Comparison of ENCODE assay signal across 8 mouse cellular contexts in the genomic region with DNA sequence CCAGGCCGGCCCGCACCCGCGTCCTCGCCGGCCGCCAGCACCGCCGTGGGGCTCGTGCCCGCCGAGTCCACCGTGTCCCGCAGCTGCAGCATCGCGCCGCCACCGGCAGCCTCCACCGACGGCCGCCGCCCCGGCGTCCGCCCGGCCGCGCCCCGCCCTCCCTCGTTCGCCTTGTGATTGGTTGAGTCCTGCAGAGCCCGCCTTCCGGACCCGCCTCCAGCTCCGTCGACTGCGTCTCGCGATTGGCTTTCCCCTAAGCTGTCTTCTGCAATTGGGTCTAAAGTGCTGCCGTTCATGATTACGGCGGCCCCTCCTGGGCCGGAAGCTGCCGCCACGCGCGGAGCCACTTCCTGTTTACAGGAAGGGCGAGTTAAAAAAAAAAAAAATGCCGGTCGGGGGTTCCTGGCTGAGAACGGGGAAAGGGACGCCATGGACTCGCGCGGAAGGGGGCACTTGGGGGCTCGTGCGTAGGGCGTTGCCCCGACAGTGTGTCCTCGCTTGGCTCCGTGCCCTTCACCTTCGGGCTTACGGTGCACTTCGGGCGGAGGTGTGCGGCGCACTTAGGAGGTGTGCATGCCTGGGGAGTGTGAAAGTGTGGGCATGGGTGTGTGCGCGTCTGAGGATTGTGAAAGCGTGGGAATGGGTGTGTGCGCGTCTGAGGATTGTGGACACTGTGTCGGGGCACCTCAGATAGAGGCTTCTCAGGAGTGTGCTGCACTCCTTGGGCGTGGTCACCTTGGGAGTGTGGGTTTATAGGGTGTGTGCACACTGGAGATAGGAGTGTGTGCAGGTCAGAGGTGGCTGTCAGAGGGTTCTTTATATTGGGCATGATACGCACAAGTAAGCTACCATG. TPM values are rescaled to one million over a fixed set of nuclear protein-coding genes. Genes with fewer than 3 reads are reported as not detected.
DNase-seq lines count a peak whose midpoint lies in the region; ATAC-seq and TF ChIP-seq lines count a peak whose summit lies in the region.

A gene (minus strand): TSS at position 129 of the 853 bp plus-strand sequence.

- DNase-seq in MEL (ENCODE audit: low read depth, low spot score) = peak; percentile 97
- peak; percentile 97 to 98 for DNase-seq in cerebellum, adult 2 months
- peak; percentile 97 for DNase-seq in forebrain, postnatal 0 days
- DNase-seq in heart, postnatal 4 days = peak; percentile 99
- peak; percentile 96 to 97 for DNase-seq in layer of hippocampus, adult 8-10 months (ENCODE audit: low spot score in 2 of 2)
- DNase-seq in ovary, adult 18-20 months (ENCODE audit: low spot score) = peak; percentile 94
- DNase-seq in thymus, postnatal 0 days (ENCODE audit: low spot score) = peak; percentile 97

- peaks cover 0 to 4% of the 10 kb centered on the region in 2 experiments; a peak in 2 of 4 replicates for H3K4me1 ChIP-seq in MEL (ENCODE audit: control insufficient read depth in 1 of 2, insufficient read depth in 2 of 2, low read length in 2 of 2)
- H3K4me1 ChIP-seq in cerebellum, adult 2 months (ENCODE audit: control insufficient read depth, insufficient read depth, low read length) = peaks cover 29% of the 10 kb centered on the region
- peaks cover 14% of the 10 kb centered on the region; the same call in 1 of the 2 replicates for H3K4me1 ChIP-seq in forebrain, postnatal 0 days (ENCODE audit: insufficient read depth)
- peaks cover 18% of the 10 kb centered on the region for H3K4me1 ChIP-seq in lung, embryonic 15.5 days

- peak; percentile 39 to 91; a peak in 3 of 4 replicates for TF ChIP-seq POLR2A in MEL (IDR thresholded peaks at IDR 0.05; ENCODE audit: control insufficient read depth in 1 of 2, insufficient read depth in 1 of 2, low read depth in 1 of 2, low read length in 2 of 2, poor library complexity in 1 of 2)
- TF ChIP-seq POLR2A in cerebellum, adult 2 months (IDR thresholded peaks at IDR 0.05; ENCODE audit: borderline replicate concordance, insufficient read depth, low read length) = peak; percentile 58

- no peak for TF ChIP-seq CTCF in MEL (IDR thresholded peaks at IDR 0.05 in 2 of 3, conservative IDR thresholded peaks at IDR 0.05 in 1 of 3; ENCODE audit: control insufficient read depth in 1 of 3, insufficient read depth in 1 of 3, low read depth in 2 of 3, low read length in 3 of 3, poor library complexity in 1 of 3, severe bottlenecking in 1 of 3)
- TF ChIP-seq CTCF in cerebellum, adult 2 months (IDR thresholded peaks at IDR 0.05; ENCODE audit: borderline replicate concordance, insufficient read depth, low read depth, low read length) = no peak
- TF ChIP-seq CTCF in forebrain, postnatal 0 days (IDR thresholded peaks at IDR 0.05; ENCODE audit: low read depth) = no peak

- TF ChIP-seq RAD21 in MEL (IDR thresholded peaks at IDR 0.05; ENCODE audit: low read depth, low read length) = no peak

- peak within 1 kb of the TSS; percentile 88 for H3K9ac ChIP-seq in MEL (ENCODE audit: control insufficient read depth, low read depth, low read length, poor library complexity, severe bottlenecking)
- H3K9ac ChIP-seq in forebrain, postnatal 0 days = peak within 1 kb of the TSS; percentile 66
- H3K9ac ChIP-seq in lung, embryonic 15.5 days = peak within 1 kb of the TSS; percentile 80

- H3K4me3 ChIP-seq in MEL (ENCODE audit: control insufficient read depth in 1 of 2, insufficient read depth in 1 of 2, low read depth in 2 of 2, low read length in 2 of 2) = peak within 1 kb of the TSS; percentile 86 to 91
- H3K4me3 ChIP-seq in cerebellum, adult 2 months (replicated peaks; ENCODE audit: insufficient read depth, low read depth, low read length) = peak within 1 kb of the TSS; percentile 98
- peak within 1 kb of the TSS; percentile 91 for H3K4me3 ChIP-seq in forebrain, postnatal 0 days (ENCODE audit: low read depth, low read length)
- H3K4me3 ChIP-seq in lung, embryonic 15.5 days = peak within 1 kb of the TSS; percentile 98

- peaks cover 3% of the 10 kb centered on the region for H3K79me2 ChIP-seq in MEL (ENCODE audit: control insufficient read depth, insufficient read depth, low read length, poor library complexity)

- H3K36me3 ChIP-seq in MEL (ENCODE audit: control insufficient read depth in 1 of 2, insufficient read depth in 2 of 2, low read length in 2 of 2) = peaks cover 2 to 6% of the 10 kb centered on the region in 2 experiments; a peak in 2 of 4 replicates
- peaks cover 28% of the 10 kb centered on the region for H3K36me3 ChIP-seq in forebrain, postnatal 0 days (ENCODE audit: insufficient read depth)
- H3K36me3 ChIP-seq in lung, embryonic 15.5 days = peaks cover 31% of the 10 kb centered on the region

- peak within 1 kb of the TSS; percentile 85 for H3K27ac ChIP-seq in MEL (ENCODE audit: control insufficient read depth, low read depth, low read length)
- H3K27ac ChIP-seq in cerebellum, adult 2 months (ENCODE audit: insufficient read depth, low read length) = peak within 1 kb of the TSS; percentile 67; the same call in 1 of the 2 replicates
- peak within 1 kb of the TSS; percentile 72 for H3K27ac ChIP-seq in forebrain, postnatal 0 days (ENCODE audit: low read depth, low read length)
- peak within 1 kb of the TSS; percentile 73 for H3K27ac ChIP-seq in lung, embryonic 15.5 days

- peak; percentile 38 to 55; a peak in 3 of 4 replicates for TF ChIP-seq EP300 in MEL (IDR thresholded peaks at IDR 0.05; ENCODE audit: low read depth in 1 of 2, low read length in 2 of 2)

- H3K9me3 ChIP-seq in MEL (replicated peaks; ENCODE audit: insufficient read depth, low read length) = no peaks in the 10 kb centered on the region
- H3K9me3 ChIP-seq in forebrain, postnatal 0 days (ENCODE audit: low read length) = no peaks in the 10 kb centered on the region
- no peaks in the 10 kb centered on the region for H3K9me3 ChIP-seq in lung, embryonic 15.5 days

- 1% methylated on average over 74 of the region's 75 CpGs for WGBS in cerebellum, adult 2 months
- WGBS in forebrain, postnatal 0 days = under 1% methylated on average over 73 of the region's 75 CpGs
- under 1% methylated on average over 75 of the region's 75 CpGs for WGBS in lung, embryonic 15.5 days

- peak; percentile 99 for ATAC-seq in forebrain, postnatal 0 days
- ATAC-seq in lung, embryonic 15.5 days (ENCODE audit: borderline replicate concordance, extremely low read depth, low FRiP score, low TSS enrichment) = peak; percentile 97

- H3K4me2 ChIP-seq in forebrain, postnatal 0 days (ENCODE audit: low read depth) = peak within 1 kb of the TSS; percentile 89
- peak within 1 kb of the TSS; percentile 91 for H3K4me2 ChIP-seq in lung, embryonic 15.5 days

- H3K27me3 ChIP-seq in MEL (ENCODE audit: control insufficient read depth in 1 of 2, insufficient read depth in 2 of 2, low read length in 2 of 2) = no peaks in the 10 kb centered on the region
- no peaks in the 10 kb centered on the region for H3K27me3 ChIP-seq in cerebellum, adult 2 months (ENCODE audit: control insufficient read depth, insufficient read depth, low read length)
- H3K27me3 ChIP-seq in forebrain, postnatal 0 days (ENCODE audit: insufficient read depth, low read length) = no peaks in the 10 kb centered on the region
- H3K27me3 ChIP-seq in lung, embryonic 15.5 days = no peaks in the 10 kb centered on the region

TF ChIP-seq in MEL, 35 proteins besides CTCF, POLR2A, EP300 and RAD21 (continues in another document):
- TF ChIP-seq NELFE (IDR thresholded peaks at IDR 0.05; ENCODE audit: low read depth, low read length) (peak; percentile 62), HCFC1 (IDR thresholded peaks at IDR 0.05; ENCODE audit: low read depth, low read length) (peak; percentile 85), SMC3 (IDR thresholded peaks at IDR 0.05; ENCODE audit: low read depth, low read length) (no peak), TCF12 (IDR thresholded peaks at IDR 0.05; ENCODE audit: low read depth, low read length) (peak; percentile 67), UBTF (IDR thresholded peaks at IDR 0.05; ENCODE audit: borderline replicate concordance, insufficient read depth, low read depth, low read length) (no peak), MYC (IDR thresholded peaks at IDR 0.05; ENCODE audit: low read depth, low read length) (0 out of 2 replicates have a peak, but pooled peaks have one; percentile 60), CHD1 (IDR thresholded peaks at IDR 0.05; ENCODE audit: low read depth, low read length) (no peak), POLR2AphosphoS5 (IDR thresholded peaks at IDR 0.05; ENCODE audit: borderline replicate concordance, low read depth, low read length) (no peak), MXI1 (IDR thresholded peaks at IDR 0.05; ENCODE audit: low read depth, low read length) (peak; percentile 88), GABPA (IDR thresholded peaks at IDR 0.05; ENCODE audit: low read depth, low read length) (no peak), ETS1 (IDR thresholded peaks at IDR 0.05; ENCODE audit: low read depth, low read length) (0 out of 2 replicates have a peak, but pooled peaks have one; percentile 27), USF1 (IDR thresholded peaks at IDR 0.05; ENCODE audit: low read depth, low read length) (no peak), ZKSCAN1 (IDR thresholded peaks at IDR 0.05; ENCODE audit: low read depth, low read length) (no peak), NRF1 (IDR thresholded peaks at IDR 0.05; ENCODE audit: insufficient read depth, low read depth, low read length, poor library complexity, severe bottlenecking) (no peak), SIN3A (IDR thresholded peaks at IDR 0.05; ENCODE audit: low read length) (peak; percentile 92), MEF2A (IDR thresholded peaks at IDR 0.05; ENCODE audit: extremely low read depth, insufficient replicate concordance, low read depth, low read length, poor library complexity, severe bottlenecking) (no peak), BHLHE40 (IDR thresholded peaks at IDR 0.05; ENCODE audit: borderline replicate concordance, low read depth, low read length) (0 out of 2 replicates have a peak, but pooled peaks have one; percentile 11), TAL1 (IDR thresholded peaks at IDR 0.05; ENCODE audit: low read length) (peak; percentile 66), MYB (IDR thresholded peaks at IDR 0.05; ENCODE audit: low read depth, low read length) (no peak), USF2 (IDR thresholded peaks at IDR 0.05; ENCODE audit: borderline replicate concordance in 1 of 2, insufficient read depth in 1 of 2, low read depth in 1 of 2, low read length in 2 of 2) (no peak)

RNA-seq across cellular contexts. Expression of the gene that starts here (rescaled TPM):
- 43.5 and 49.3 TPM in 2 replicates for total RNA-seq in MEL (2012; rRNA removed)
- 100 to 1,000 TPM in 1 of 2 experiments, 10 to 100 TPM in 1; 67.4 to 163 TPM for polyA plus RNA-seq in MEL (2012; ENCODE audit: insufficient read depth in 1 of 2, insufficient read length in 2 of 2, low read depth in 1 of 2, low replicate concordance in 2 of 2, missing spikeins in 1 of 2)
- polyA plus RNA-seq in cerebellum, adult 2 months (2012; rRNA removed) = 261 and 272 TPM in 2 replicates
- 185 and 202 TPM in 2 replicates for total RNA-seq in forebrain, postnatal 0 days (2014; rRNA removed)
- polyA plus RNA-seq in forebrain, postnatal 0 days (2015; fragmentation: Nextera tagmentation; extraction: Ambion mirVana) = 223 and 224 TPM in 2 replicates
- 100 to 1,000 TPM; 100 to 113 TPM for total RNA-seq in heart, postnatal 4 days (2021)
- total RNA-seq in layer of hippocampus, adult 8-10 months (2022) = 100 to 1,000 TPM; 159 to 183 (median 167) TPM
- 141 and 143 TPM in 2 replicates for polyA plus RNA-seq in lung, embryonic 15.5 days (2015; fragmentation: Nextera tagmentation; extraction: Ambion mirVana)
- 171 and 177 TPM in 2 replicates for polyA plus RNA-seq in thymus, postnatal 0 days (2015; fragmentation: Nextera tagmentation; extraction: Ambion mirVana)

Comparison
In these comparisons a context has a peak if more than half of its experiments do, and no peak if none do; other contexts are left out.
1. Peak in every context shown above with its lines: DNase-seq, ATAC-seq, H3K4me3 ChIP-seq and H3K27ac ChIP-seq.